Mouse (Mus musculus) liver, postnatal 0 days (tissue): ENCODE data around the gene Vmn1r225.

Source experiments
- CTCF ChIP-seq: sonication (generic); IDR thresholded peaks from 2 replicates; pipeline ENCODE4 v1.5.1; 2016; ENCODE audit warnings: antibody characterized with exemption, low read depth
- EP300 ChIP-seq: IDR thresholded peaks from 2 replicates; pipeline ENCODE4 v1.6.1; 2016; ENCODE audit warnings: antibody characterized with exemption, low read depth, mild to moderate bottlenecking

GRCm38 (mm10) chr17:20473311-20473710 lies 24.6 kb upstream of the Vmn1r225 start:
- TF ChIP-seq CTCF (no peak), EP300 (no peak)
